Mouse (Mus musculus): ENCODE results near the gene Cbr2.

The Cbr2 gene

DNA sequence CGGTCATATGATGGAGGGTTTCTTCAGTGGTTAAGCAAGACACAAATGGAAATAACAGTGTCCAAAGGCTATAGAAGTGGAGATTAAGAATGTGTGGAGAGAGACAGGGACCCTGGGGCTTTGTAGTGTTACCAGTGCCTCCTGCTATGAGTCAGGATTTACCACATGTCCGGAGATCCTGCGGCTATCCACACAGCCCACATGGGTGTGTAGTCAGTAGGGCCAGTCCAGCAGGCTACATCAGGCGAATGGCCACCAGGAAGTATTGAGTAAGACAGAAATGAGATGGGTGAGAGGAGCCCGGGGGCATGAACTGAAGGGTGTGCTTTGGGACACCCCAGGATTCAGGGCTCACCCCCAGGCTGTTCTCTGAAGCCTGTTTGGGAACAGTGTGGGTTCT lies 49.2 kb downstream of the Cbr2 start:
- in situ Hi-C loops (cut with MboI; ENCODE audit: low sequenced_read_pairs) = no loop called here

DNA sequence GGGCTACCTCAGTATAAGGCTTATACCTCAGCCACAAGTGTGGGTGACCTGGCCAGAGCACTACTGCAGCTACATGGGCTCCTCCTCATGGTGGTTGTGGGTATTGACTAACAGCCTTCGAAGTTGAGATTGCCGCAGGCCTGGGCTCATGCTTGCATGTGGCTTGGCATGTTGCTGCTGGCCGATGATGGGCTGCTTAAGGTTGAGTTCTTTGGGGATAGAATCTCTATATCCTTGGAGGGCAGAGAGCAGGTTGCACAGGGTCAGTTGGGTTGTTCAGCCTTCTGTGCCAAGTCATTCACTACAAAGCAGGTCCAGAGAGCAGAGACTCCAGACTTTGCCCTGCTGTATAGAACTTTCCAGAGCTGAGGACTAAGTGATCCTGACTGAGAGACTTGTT lies 52.0 kb downstream of the Cbr2 start:
- in situ Hi-C loops (cut with MboI; ENCODE audit: low sequenced_read_pairs) = no loop called here

All from CH12F3 (cell line).